Mouse (Mus musculus): ENCODE measurements at regions not wholly inside any gene's neighbourhood (a gene's known extent, or its start where the extent isn't known, plus 50 kb on each side); places are given as distances from the start of the nearest gene placed in this dataset.

DNA sequence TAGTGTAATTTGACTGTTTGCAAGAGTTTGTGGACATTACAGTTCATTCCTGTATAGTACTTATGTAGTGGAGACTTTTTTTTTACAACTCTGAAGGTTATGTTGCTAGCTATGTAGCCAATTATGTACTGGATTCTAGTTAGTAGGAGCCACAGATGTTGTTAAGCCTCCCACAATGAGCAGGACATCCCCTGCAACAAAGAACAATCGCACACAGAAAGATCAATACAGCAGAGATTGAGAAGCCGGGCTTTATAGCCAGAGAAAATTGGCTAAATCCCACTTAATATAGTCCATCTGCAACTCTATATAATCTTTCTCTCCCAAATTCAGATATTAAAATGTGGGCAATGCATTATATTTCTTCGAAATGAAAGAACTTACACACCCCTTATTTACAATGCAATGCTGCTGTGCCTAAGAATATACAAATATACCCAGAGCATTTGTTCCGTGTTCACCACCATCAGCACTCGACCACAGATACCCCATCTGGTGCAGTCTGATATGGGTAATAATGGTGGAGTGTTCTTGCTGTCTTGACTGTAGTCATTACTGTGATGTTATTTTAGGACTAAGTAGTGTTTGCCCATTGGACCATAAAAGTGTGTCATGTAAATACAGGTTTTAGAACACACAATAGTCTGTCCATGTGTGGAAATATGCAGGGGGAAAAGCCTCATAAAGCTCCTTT lies 1351.9 kb upstream of the Zeb2 start:
- no peak for DNase-seq

DNA sequence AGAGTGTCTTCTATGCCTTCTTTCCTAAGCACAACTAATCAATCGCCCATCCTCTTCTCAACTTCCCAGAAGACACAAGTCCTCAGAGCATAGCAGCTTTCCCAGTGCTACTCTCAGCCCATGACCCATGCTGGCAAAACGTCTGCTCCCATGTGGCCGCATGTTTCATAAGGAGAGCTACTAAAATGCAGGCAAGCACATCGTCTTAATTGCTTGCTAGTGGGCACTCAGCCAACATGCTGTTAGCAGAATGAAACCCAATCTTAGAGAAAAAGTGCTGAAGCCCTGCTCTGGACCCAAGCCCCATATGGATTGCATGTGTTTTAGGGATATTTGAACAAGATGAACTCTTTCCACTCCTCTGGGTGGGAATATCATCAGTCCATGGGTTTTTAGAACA lies 1348.2 kb upstream of the Zeb2 start:
- peak; percentile 5 for DNase-seq

DNA sequence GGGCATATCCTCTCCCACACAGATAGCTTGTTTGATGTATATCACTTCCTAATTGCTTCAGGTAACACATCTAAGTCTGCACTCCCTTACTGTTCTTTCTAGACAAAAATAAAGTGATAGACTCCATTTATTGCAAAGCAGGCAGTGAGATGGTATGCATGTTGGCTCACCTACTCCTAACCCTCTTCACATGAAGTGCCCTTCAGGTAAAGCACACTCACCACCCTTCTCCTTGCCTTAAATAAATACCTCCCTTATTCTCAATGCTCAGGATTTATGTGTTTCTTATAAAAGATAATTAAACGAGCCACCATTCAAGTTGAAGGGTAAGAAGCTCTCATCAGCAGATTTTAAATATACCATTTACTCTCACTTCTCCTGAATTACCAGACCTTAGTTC lies 1347.7 kb upstream of the Zeb2 start:
- DNase-seq = no peak

DNA sequence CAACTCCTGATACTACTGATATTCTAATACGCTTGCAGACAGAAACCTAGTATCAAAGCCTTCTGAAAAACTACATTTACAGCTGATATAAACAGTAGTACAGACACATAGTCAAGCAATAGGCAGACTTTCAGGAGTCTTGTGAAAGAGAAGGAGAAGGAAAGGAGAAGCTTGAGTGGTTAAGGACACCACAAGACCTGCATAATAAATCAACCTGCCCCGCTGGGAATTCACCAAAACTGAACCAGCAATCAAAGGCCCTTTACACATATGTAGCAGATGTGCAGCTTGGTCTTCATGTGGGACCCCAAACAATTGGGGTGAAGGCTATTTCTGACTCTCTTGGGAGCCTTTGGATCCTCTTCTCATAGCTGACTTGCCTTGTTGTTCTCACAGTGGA lies 1345.5 kb upstream of the Zeb2 start:
- no peak for DNase-seq

DNA sequence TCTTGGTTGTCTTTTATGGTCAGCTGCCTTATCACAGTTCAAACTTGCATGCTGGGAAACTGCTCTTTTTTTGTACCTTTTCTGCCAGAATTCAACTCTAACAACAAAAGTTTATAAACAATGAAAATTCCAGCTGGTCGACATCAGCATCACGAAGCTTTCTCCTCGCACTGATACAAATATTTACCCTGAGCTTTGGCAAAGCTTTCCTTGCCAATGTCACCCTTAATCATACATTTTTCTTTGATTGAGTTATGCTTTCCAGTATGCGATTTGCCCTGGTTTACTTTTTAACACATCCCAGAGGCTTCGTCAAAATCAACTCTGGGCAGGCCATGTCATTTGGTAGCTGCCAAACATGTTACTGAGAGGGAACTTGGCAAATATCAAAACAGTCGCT lies 1333.5 kb upstream of the Zeb2 start:
- no peak for DNase-seq

DNA sequence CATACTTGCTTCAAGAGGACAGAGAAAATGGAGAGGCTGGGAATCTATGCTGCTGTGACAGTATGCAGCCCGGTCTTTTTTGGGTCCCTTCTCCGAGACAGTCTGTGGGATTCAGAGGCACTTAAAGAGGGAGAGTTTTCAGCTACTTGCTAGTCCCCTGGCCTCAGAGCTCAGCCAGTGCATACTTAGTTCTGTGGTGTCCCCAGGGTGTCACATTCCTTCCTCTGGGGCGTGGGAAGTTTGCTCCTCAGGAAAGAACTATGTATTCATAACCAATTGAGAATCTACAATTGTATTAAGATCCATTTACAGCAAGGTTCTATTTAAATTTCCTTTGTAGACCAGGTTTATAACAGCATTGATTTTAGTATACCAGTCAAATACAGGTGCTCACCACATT lies 1328.1 kb upstream of the Zeb2 start:
- no peak for DNase-seq

DNA sequence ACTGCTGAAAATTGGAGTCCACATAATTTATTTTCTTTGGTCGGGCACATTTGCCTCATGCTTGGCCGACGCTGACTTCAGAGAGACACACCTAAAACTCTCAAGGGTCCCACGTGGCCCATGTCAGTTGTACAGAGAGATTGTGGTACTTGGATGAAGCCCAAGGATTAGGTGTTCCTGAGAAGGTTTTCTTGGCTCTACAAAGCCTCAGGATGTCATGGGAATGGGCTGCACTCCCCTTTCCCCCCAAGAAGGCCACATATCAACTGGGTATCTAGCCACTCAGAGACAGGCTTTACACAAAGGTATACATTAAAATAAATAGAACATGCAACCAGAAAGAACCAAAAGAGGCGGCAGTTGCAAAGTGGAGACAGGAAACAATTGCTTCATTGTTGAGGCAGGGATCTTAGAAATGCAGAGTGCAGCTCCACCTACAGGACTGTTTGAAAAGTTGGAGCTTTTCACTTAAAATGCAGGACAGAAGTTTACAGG lies 1326.5 kb upstream of the Zeb2 start:
- peak; percentile 52 for DNase-seq

DNA sequence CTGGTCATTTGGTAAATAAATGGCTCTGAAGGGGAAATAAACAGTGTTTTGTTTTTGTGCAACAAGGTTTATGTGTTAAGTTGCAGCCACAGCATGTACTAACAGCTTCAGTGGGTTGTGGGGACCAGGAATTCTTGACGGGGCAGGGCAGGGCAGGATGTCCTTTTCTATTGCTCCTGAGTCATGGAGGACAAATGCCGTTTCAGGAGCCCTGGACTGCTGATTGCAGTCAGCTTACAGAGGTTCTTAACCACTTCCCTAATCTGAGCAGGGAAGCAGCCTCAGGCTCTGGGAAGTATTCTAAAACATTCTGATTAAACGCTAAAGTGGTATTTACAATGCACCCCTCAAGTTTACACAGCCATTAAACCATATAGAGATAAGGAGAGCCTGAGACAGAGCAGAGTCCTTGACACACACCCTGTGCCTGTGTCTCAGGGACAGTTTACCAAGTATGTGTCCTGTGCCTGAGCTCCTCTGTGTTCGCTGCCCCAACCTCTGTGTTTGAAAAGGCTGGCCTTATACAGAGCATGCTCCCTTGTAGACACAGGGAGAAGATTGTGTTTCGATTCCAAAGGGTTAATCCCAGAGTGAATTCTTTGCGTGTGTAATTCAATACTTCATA lies 1326.0 kb upstream of the Zeb2 start:
- DNase-seq = peak; percentile 44

DNA sequence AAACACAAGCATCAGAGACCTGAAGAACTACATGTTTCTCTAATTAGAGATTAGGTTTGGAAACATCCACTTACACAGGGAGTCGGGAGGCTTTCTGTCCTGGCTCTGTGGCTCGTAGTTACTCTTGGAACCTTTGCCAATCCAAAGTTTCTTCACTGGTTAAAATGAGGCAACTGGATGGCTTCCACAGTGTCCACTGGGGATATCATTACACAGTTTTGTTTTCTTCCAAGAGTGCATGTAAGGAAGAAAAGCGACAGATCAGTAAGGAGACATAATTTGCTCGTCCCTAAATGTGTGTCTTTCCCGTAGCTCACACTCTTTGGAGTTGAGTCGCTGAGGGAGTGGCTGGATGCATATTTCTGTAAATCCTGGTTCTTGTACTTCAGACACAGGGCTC lies 1325.4 kb upstream of the Zeb2 start:
- peak; percentile 24 for DNase-seq

DNA sequence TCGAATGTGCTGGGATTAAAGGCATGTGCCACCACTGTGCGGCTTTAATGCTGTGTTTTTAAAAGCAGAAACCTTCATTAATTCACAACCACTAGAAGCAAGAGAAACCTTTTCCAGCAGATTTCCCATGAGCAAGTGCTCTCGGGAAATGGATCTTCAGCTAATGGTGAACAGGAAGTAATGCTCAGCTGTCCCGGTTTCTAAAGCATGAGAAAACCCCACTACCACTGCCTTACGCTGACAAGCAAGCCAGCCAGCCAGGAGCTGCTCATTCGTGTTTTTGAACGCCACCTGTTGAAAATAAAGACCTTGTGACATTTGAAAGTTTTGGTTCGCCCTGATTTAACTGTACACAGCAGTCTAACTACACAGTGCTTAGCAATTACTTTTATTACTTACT lies 1324.7 kb upstream of the Zeb2 start:
- peak; percentile 7 for DNase-seq

DNA sequence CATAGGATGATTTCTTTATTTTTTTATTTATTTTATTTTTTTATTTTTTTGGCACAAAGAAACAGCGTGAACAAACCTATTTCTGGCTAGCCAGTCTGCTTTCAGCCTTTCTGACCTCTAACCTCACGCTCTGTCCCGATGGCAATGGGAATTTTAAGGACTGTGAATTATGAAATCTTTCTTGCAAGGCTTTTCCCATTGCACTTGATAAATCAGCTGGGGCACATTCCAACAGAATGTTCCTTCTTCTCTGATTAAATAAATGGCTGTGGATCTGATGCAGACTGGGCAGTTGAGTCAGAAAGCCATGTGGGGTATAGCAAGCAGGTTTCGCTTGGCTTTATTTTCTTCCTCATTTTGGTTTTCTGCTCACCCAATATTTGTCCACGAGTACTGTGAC lies 1324.2 kb upstream of the Zeb2 start:
- DNase-seq = no peak

DNA sequence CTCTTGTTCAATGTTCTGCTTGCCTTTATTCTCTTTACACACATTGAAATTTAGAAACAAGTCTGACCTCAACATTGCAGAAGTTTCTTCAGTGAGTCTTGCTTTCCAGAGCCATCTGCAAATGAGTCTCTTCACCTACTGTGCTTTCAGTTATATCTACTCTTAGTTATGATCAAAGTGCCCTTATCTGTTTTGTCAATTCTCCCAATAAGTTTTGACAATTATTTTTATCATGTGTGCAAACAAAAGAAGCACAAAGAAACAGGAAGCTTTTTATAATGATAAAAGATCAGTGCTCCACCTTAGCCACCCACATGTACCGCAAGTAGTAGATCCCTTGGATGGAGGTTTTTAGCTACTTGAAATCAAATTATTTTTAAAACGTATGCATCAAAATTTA lies 1322.8 kb upstream of the Zeb2 start:
- no peak for DNase-seq

DNA sequence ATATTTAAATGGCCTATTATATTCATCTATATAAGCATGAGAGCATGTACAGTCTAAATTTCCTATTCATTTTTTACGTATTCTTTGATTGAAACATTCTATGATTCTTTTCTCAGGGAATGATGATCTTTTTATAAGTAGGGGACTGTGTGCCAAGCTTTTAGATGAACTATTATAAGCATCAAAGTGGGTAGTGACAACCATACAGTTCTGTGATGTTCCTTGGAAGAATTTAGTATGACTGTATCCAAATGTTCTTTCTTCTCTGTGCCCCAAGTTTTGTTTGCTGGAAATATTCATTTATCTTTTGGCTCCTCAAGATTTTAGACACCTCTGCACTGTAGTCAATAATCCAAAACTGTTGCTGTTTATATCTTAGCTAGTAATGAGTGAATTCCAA lies 1301.1 kb upstream of the Zeb2 start:
- DNase-seq = no peak

DNA sequence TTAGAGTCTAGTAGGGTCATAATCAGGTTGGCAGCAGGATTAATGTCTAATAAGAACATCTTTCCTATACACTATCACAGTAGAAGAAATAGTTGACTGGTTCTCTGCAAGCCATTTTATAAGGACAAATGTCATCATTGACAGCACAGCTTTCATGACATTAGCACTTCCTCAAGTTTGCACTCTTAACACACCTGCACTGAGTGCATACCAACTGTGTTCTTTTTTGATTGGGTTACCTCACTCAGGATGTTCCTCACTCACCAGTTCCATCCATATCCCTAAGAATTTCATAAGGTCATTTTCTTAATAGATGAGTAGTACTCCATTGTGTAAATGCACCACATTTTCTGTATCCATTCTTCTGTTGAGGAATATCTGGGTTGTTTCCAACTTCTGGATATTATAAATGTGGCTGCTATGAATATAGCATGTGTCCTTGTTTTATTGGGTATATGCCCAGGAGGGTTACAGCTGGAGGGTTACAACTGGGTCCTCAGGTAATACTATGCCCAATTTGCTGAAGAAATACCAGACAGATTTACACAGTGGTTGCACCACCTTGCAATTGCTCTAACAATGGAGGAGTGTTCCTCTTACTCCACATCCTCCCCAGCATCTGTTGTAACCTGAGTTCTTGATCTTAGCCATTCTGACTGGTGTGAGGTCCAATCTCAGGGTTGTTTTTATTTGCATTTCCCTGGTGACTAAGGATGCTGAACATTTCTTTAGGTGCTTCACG lies 1285.3 kb upstream of the Zeb2 start:
- no peak for DNase-seq

DNA sequence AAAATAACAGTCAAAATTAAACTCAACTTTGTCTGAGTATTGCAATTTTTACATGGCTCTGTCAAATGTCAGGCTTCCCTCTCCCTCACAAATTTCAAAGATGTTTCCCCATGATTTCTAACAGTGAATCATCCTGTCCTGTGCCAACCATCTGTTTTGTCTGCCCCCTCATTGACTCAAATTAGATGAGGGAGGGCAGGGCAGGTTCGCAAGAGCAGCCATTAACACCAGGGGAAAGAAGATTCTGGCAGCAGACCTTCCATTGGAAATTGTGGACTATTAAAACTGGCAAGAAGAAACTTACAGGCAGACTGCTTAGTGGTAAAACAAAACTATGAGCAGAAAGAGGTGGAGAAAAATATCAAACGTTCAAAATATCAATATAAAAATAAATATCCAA lies 1277.0 kb upstream of the Zeb2 start:
- DNase-seq = no peak

DNA sequence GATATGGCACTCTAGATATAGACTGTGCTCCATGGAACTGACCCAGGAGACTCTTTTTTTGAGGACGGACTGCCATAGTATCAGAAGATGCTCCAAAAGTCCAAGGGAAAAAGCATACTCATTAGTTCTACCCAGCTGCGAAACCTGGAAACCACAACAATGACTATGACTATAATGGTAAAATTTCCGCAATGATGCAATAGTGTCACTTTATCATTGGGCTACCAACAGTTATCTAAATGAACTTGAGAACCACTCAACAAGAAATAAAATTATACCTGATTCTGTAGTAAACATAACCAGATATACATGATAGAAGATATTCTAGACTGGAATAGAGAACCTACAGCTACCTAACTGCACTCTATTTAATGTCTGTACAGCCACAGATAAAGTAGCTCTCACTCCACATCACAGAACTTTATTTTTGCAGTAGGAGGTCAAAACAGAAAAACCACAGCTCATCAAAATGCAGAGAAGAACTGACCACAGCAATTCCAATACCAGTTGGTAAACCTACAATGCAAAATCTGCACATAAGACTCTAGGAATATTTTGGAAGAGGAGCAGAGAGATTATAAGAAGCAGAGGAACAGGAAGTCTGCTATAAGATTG lies 1255.8 kb upstream of the Zeb2 start:
- no peak for DNase-seq

DNA sequence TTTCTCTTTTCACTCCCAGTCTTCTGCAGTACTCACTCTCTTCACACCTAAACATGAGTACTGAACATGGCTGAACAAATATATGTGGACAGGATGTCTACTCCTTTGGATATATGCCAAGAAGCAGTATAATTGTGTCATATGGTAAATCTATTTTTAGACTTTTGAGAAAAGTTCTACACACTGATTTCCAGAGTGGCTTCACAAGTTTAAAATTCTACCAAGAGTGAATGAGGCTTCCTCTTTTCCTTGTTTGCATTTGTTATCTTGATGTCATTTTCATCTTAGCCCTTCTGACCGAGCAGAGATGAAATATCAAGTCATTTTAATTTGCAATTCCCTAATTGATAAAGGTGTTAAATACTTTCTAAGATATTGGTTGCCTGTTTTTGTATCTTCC lies 1254.6 kb upstream of the Zeb2 start:
- DNase-seq = no peak

DNA sequence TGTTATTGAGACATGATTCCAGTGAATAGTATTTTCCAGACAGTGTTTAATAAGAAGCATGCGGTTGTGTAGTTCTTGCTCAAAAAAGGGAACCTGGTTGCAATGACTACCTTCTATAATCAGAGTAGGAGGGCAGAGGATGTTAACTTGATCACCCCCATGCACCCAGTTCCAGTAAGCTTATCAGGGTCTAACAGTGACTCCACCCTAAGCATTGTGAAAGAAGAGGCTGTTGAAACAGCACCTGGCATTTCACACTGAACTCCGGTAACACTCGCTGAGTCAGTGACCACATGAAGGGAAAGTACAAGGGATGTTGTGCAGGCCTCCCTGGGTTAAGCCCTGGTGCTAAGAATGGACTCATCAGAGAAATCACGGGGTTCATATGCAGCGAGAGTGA lies 1253.8 kb upstream of the Zeb2 start:
- no peak for DNase-seq

DNA sequence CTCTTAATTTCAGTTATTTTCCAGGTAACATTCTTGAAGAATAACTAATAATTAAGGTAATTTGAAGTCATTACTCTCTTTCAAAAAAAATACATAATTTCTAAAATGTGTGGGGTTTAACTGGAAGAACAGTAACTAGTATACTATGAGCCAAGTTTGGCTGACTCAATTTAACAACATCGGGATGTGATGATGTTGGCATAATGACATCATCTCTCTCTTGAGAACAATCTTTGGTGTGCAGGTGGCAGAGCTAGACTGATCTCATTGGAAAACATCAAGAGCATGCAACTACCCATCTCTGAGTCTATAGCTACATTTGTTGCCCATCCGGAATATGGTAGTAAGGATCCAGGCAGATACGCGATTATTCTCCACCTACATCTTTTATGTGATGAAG lies 1251.7 kb upstream of the Zeb2 start:
- no peak for DNase-seq

DNA sequence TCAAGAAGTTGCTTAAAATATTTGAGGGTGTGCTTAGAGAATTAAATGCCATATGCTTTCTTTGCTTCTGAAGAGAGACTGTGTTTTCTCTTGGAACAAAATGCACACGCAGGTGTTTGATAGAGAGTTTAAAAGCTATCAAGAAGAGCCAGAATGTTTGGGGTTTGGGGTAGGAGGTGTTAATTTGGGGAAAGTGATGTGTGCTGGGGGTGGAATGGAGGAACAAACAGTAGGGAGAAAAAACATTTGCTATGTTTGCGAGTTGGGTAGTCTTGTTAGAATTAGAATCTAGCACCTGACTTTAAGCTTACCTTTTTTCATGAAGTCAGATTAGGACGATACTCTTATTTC lies 1248.9 kb upstream of the Zeb2 start:
- no peak for DNase-seq

DNA sequence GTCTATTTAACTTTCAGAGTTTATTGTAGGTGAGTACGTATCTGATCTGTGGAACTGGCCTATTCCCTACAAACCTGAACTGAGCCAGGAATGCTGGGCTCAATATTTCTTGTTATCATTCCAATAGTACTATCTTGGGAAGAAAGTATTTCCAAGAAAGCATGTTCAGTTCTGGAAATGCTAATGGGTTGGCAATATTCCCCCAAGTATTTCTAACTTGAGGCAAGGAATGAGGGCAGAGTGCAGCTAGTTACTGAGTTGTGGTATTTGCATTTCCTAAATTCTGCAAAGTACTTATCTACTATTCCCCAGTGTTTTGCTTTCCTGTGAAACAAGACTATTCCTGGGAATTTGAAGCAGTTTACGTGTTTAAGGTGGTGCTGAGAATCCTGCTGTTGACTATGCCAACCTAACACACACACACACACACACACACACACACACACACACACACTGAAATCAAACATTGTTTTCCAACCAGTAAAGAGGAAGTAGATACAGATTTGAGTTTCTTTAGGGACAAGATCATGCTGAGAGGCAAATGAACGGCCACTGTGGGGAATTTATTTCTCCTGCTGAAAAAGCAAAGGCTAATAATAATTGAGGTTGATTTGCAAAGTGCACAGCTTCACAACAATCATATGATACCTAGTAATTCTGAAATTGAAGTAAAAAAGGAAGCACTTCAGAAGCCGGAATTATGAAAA lies 1248.4 kb upstream of the Zeb2 start:
- peak; percentile 5 for DNase-seq

DNA sequence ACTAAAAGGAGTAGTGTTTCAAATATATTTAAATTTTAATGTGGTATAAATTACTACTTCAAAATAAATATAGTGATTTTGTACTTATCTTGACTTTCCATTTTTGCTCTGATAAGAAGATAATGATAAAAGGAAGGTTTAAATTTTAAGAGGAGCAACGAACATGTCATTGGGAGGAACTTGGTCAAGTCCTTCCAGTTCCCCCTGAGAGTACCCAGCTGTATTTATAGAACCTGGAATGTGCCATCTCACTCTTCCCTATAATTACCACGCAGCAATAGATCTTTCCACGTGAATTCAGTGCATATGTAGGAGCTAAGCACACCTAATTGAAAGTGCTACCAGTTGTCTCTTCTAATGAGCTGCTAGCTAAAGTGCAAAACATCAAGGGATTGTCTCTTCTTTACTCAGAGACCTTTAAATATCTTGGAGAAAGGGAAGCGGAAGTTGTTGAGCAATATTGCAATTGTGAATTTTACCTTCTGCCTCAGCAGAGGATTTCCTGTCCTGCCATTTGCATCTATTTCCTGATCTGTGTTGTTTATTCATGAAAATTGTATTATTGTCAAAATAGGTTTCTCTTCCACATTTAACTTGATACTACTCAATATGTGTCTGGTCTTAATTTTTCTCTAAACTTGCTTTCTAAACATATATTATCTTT lies 1243.0 kb upstream of the Zeb2 start:
- DNase-seq = no peak

DNA sequence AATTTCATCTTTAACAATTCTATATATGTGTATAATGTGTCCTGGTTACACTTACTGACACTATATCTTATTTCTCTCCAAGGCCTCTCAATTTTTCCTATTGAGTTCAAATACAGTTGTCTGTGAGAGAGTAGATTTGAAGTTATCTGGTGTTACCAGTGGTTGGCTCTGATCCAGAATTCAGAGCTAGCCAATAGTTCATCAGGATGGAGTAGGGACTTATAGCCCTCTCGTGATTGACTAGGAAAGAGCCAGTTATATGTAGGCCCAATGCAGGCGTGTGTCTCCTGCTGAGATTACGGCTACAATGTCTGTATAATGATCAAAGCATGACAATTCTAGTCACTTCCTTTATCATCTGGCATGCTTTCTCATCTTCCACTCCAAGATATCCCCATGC lies 1241.0 kb upstream of the Zeb2 start:
- no peak for DNase-seq

Measured in kidney, adult 9 months (tissue).